16 mouse cellular contexts compared by ENCODE assay signal in the genomic region with DNA sequence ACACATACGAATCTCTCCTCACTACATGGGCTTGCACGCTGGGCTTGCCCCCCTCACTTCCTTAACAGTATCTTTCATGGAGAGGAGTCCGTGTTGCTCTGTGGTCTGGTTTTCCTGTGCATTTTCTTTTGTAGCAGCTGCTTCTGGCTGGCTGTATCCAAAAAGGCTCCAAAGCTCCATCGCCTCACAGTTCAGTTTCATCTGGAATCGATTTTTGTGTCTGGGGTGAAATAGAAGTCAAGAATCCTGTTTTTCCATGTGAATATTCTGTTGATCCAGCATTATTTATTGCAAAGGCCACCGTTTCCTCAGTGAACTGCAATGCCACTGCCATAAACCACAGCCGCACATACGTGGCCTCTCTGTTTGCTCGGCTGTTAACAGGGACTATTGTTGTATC.
DNase-seq lines count a peak whose midpoint lies in the region; ATAC-seq lines count a peak whose summit lies in the region.
"Had no signal": no experiment of that assay in that cellular context is flagged by ENCODE, and none has a peak within 500 bp of the region (broad histone marks: within the 10 kb centered on the region; RNA-seq: fewer than 3 reads in every experiment).

No protein-coding gene starts in this region.

- peak; percentile 73; the same call in 1 of the 2 replicates for ATAC-seq in kidney, embryonic 15.5 days (replicated peaks; ENCODE audit: low FRiP score)
- ATAC-seq in embryonic facial prominence, embryonic 15.5 days (ENCODE audit: insufficient number of reproducible peaks, low FRiP score, low TSS enrichment, low read depth): no peak
- no peak for ATAC-seq in forebrain, embryonic 14.5 days
- ATAC-seq: intestine, embryonic 15.5 days; lung, postnatal 0 days had no signal

- no peaks in the 10 kb centered on the region for H3K27me3 ChIP-seq in kidney, embryonic 15.5 days
- H3K27me3 ChIP-seq in embryonic facial prominence, embryonic 15.5 days: no peaks in the 10 kb centered on the region
- no peaks in the 10 kb centered on the region for H3K27me3 ChIP-seq in forebrain, embryonic 14.5 days (replicated peaks; ENCODE audit: control insufficient read depth, insufficient read depth, low read length)
- H3K27me3 ChIP-seq: forebrain, embryonic 12.5 days; hindbrain, embryonic 12.5 days; intestine, embryonic 15.5 days; liver, embryonic 13.5 days had no signal

- H3K4me1 ChIP-seq in kidney, embryonic 15.5 days: peaks cover 12% of the 10 kb centered on the region
- H3K4me1 ChIP-seq in embryonic facial prominence, embryonic 15.5 days: peaks cover 16% of the 10 kb centered on the region; the same call in 1 of the 2 replicates
- peaks cover 13% of the 10 kb centered on the region; the same call in 1 of the 2 replicates for H3K4me1 ChIP-seq in forebrain, embryonic 14.5 days (ENCODE audit: control insufficient read depth, insufficient read depth, low read length)
- H3K4me1 ChIP-seq: intestine, embryonic 15.5 days; liver, embryonic 13.5 days had no signal

- no peak overlapping the region for H3K4me3 ChIP-seq in kidney, embryonic 15.5 days (replicated peaks)
- no peak overlapping the region for H3K4me3 ChIP-seq in embryonic facial prominence, embryonic 15.5 days (replicated peaks)
- no peak overlapping the region for H3K4me3 ChIP-seq in forebrain, embryonic 14.5 days (ENCODE audit: low read depth, low read length)
- H3K4me3 ChIP-seq: forebrain, embryonic 12.5 days; hindbrain, embryonic 12.5 days; intestine, embryonic 15.5 days; liver, embryonic 13.5 days had no signal

- H3K9ac ChIP-seq in kidney, embryonic 15.5 days: no peak overlapping the region
- no peak overlapping the region for H3K9ac ChIP-seq in embryonic facial prominence, embryonic 15.5 days
- no peak overlapping the region for H3K9ac ChIP-seq in forebrain, embryonic 14.5 days (ENCODE audit: low read length)
- H3K9ac ChIP-seq: forebrain, embryonic 12.5 days; hindbrain, embryonic 12.5 days; intestine, embryonic 15.5 days; liver, embryonic 13.5 days had no signal

- WGBS in kidney, embryonic 15.5 days: 40% methylated on average over 9 of the region's 9 CpGs
- 33% methylated on average over 9 of the region's 9 CpGs for WGBS in embryonic facial prominence, embryonic 15.5 days
- WGBS in forebrain, embryonic 14.5 days: 66% methylated on average over 9 of the region's 9 CpGs

- H3K4me2 ChIP-seq in kidney, embryonic 15.5 days: peak overlapping the region; percentile 22
- no peak overlapping the region for H3K4me2 ChIP-seq in embryonic facial prominence, embryonic 15.5 days (replicated peaks)
- no peak overlapping the region for H3K4me2 ChIP-seq in forebrain, embryonic 14.5 days (ENCODE audit: low read length)
- H3K4me2 ChIP-seq: forebrain, embryonic 12.5 days; hindbrain, embryonic 12.5 days; intestine, embryonic 15.5 days; liver, embryonic 13.5 days had no signal

- peak overlapping the region; percentile 76 for H3K27ac ChIP-seq in kidney, embryonic 15.5 days
- H3K27ac ChIP-seq in embryonic facial prominence, embryonic 15.5 days (replicated peaks): peak overlapping the region; percentile 61
- no peak overlapping the region for H3K27ac ChIP-seq in forebrain, embryonic 14.5 days (ENCODE audit: low read depth, low read length)
- H3K27ac ChIP-seq: forebrain, embryonic 12.5 days; hindbrain, embryonic 12.5 days; intestine, embryonic 15.5 days; liver, embryonic 13.5 days had no signal

- no peak for DNase-seq in kidney, adult 8-10 months
- DNase-seq in kidney, postnatal 14 days: peak; percentile 8
- peak; percentile 34 for DNase-seq in mesoderm, embryonic 11.5 days (ENCODE audit: low read depth, low spot score)
- DNase-seq in cerebellum, adult 18-20 months: no peak
- DNase-seq in forebrain, embryonic 14.5 days (ENCODE audit: low spot score): no peak
- DNase-seq: cerebellum, adult 9-11 months; gastrocnemius, postnatal 25 days; liver, embryonic 13.5 days; right cerebral cortex, postnatal 25 days; thymus, postnatal 4 days had no signal

- H3K36me3 ChIP-seq in kidney, embryonic 15.5 days: no peaks in the 10 kb centered on the region
- H3K36me3 ChIP-seq in embryonic facial prominence, embryonic 15.5 days: no peaks in the 10 kb centered on the region
- H3K36me3 ChIP-seq in forebrain, embryonic 14.5 days (ENCODE audit: control insufficient read depth, insufficient read depth, low read length): no peaks in the 10 kb centered on the region
- H3K36me3 ChIP-seq: forebrain, embryonic 12.5 days; hindbrain, embryonic 12.5 days; intestine, embryonic 15.5 days; liver, embryonic 13.5 days had no signal

- H3K9me3 ChIP-seq in kidney, embryonic 15.5 days (replicated peaks): no peaks in the 10 kb centered on the region
- H3K9me3 ChIP-seq in embryonic facial prominence, embryonic 15.5 days (replicated peaks): no peaks in the 10 kb centered on the region
- H3K9me3 ChIP-seq in forebrain, embryonic 14.5 days (replicated peaks; ENCODE audit: control insufficient read depth, low read length): no peaks in the 10 kb centered on the region
- H3K9me3 ChIP-seq: forebrain, embryonic 12.5 days; hindbrain, embryonic 12.5 days; intestine, embryonic 15.5 days; liver, embryonic 13.5 days had no signal

Comparison
In these comparisons a context has a peak if more than half of its experiments do, and no peak if none do; other contexts are left out.
1. DNase-seq: peak in kidney, postnatal 14 days (single experiment) and mesoderm, embryonic 11.5 days (single experiment); none in kidney, adult 8-10 months (0 of 2), cerebellum, adult 18-20 months (0 of 2) and forebrain, embryonic 14.5 days (single experiment).